Mouse (Mus musculus): ENCODE measurements around the gene Fndc11. TPM values are rescaled to one million over a fixed set of nuclear protein-coding genes. Genes with fewer than 3 reads are reported as not detected.

The Fndc11 gene
- polyA plus RNA-seq, 1 experiment from 2014 or later = not detected

DNA sequence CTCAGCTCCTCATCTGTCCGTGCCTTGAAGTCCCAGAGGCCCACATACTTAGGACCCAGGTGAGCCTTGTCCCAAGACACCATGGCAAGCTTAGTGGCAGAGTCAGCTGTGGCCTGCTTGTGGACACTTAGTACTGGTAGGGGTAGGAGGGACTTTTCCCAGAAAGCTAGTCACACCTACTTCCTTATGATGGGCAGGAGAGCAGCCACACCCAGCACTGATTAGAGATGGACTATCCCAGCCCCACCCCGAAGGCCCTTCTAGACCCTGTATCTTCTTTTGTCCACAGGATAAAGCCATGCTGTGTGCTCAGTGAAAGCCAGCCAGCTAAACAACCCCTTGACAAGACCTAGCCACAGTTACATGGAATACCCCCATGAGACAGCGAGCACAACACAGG, 17.4 kb upstream of the Fndc11 start, which contains the start of gene Ptk6:
Gene Ptk6 (minus strand): TSS at position 368 of the 400 bp plus-strand sequence.
- H3K27ac ChIP-seq = no peak within 1 kb of the TSS
- no peaks in the 10 kb centered on the region for H3K79me2 ChIP-seq (ENCODE audit: inconsistent target)
- 97% methylated on average over 3 of the region's 3 CpGs for WGBS (ENCODE audit: missing documents)
- no peaks in the 10 kb centered on the region for H3K36me3 ChIP-seq (ENCODE audit: inconsistent target)
- no peak within 1 kb of the TSS for H3K4me3 ChIP-seq (ENCODE audit: inconsistent target)

DNA sequence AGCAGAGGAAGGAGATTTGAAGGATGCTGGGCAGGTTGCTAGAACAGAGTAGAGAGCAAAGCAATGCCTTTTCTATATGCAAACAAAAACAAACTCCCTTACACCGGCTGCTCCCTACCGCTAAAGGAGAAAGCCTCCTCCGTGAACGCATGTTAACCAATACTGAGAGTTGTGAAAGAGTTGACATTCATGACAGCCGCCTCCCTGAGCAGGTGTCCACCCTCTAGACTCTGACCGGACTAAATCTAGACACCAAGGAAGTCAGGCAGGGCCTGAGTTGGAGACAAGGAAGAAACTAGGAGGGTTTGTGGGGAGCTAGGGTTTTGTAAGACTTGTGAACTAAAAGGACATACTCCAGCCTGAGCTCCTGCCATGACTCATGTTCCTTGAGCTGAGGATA, 16.9 kb upstream of the Fndc11 start:
- no peak overlapping the region for H3K27ac ChIP-seq
- 71% methylated on average over 5 of the region's 6 CpGs for WGBS (ENCODE audit: missing documents)
- no peak overlapping the region for H3K4me3 ChIP-seq (ENCODE audit: inconsistent target)
- no peaks in the 10 kb centered on the region for H3K36me3 ChIP-seq (ENCODE audit: inconsistent target)
- no peaks in the 10 kb centered on the region for H3K79me2 ChIP-seq (ENCODE audit: inconsistent target)

DNA sequence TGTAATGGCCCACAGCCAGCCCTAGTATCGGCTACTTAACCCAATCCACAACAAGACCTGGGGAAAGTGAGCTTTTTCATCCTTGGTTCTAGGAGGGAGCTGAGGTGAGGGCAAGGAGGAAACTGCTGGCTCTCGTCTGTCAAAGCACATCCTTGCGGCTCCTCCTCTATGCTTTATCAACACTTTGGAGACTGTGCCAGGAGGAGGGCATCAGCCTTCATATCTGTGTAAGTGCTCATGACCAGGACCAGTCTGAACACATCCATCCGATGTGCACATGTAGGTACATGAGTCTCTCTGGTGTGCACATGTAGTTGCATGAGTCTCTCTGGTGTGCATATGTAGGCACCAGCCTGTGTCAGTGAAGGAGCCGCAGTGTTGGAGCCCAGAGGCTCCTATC, 14.1 kb upstream of the Fndc11 start:
- no peaks in the 10 kb centered on the region for H3K36me3 ChIP-seq (ENCODE audit: inconsistent target)
- no peak overlapping the region for H3K27ac ChIP-seq
- no peak overlapping the region for H3K4me3 ChIP-seq (ENCODE audit: inconsistent target)
- WGBS (ENCODE audit: missing documents) = 90% methylated on average over 5 of the region's 5 CpGs
- no peaks in the 10 kb centered on the region for H3K79me2 ChIP-seq (ENCODE audit: inconsistent target)

DNA sequence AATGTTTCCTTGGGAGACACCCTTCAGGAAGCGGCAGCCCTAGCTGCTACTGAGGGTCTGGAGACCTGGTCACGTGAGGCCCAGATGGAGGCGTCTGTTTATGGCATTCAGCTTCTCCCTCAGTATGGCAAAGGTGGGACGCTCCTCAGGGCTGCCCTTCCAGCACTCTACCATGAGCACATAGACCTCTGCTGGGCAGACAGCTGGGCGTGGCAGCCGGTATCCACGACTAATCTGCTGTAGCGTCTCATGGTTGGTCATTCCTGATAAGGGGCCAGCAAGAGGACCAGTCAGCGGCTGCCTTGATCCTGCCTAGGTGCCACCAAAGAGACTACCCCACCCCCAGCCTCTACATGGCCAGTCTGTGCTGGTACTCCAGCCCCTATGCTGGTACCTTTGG, 13.7 kb upstream of the Fndc11 start:
- Histone ChIP-seq H3K36me3 (ENCODE audit: inconsistent target) (no peaks in the 10 kb centered on the region), H3K4me3 (ENCODE audit: inconsistent target) (no peak overlapping the region), H3K79me2 (ENCODE audit: inconsistent target) (no peaks in the 10 kb centered on the region), H3K27ac (no peak overlapping the region)
- WGBS (ENCODE audit: missing documents) = 93% methylated on average over 9 of the region's 9 CpGs

DNA sequence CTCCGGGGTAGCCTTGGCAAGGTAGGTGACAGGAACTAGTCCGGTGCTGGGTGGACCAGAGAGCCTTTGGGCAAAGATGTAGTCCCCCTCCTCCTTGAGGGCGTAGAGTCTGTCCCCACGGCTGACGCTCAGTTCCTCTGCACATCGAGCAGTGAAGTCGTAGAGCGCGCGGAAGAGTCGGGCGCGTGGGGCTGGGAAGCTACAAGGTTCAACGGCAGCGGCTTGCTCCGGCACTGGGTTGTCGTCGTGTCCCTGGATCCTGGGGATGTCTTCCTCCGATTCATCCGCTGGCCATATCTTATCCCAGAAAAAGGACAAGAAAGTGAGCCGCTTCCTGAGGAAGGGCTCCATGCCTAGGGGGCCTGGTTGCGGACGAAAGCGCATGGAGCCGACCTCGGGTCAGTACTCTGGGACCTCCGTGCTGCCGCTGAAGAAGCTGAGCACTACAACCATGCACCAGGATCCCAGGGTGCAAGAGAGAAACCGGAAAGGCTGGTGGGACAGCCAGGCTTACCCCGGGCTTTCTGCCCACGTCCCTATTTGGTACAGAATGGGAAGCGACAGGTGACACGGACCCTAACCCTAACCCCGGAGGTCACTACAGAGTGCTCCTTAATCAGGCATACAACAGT, 7.3 kb upstream of the Fndc11 start:
- Histone ChIP-seq H3K27ac (no peak overlapping the region), H3K79me2 (ENCODE audit: inconsistent target) (no peaks in the 10 kb centered on the region), H3K36me3 (ENCODE audit: inconsistent target) (no peaks in the 10 kb centered on the region), H3K4me3 (ENCODE audit: inconsistent target) (no peak overlapping the region)
- 5% methylated on average over 34 of the region's 34 CpGs for WGBS (ENCODE audit: missing documents)

DNA sequence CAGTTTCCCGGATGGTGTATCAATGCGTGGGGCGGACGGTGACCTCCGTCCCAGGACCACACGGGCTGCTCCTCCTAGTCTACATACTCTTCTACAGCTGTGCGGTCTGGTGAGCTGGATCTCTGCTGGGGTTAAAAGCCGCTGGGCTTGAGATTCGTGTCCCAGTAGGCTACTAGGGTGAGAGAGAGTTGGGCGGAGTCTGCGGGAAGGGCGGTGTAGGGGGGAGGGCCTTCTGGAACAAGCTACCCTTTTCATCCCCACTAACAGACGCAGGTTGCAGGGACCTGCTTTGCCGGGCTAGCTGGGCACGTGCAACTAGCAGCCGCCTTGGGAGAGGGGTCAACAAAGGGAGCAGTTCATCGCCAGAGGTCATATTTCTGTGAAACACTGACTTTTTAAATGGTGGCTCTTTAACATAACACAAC, 6.8 kb upstream of the Fndc11 start, which contains the start of gene Srms:
Gene Srms (minus strand): TSS at position 165 of the 425 bp plus-strand sequence.
- H3K36me3 ChIP-seq (ENCODE audit: inconsistent target) = no peaks in the 10 kb centered on the region
- 5% methylated on average over 16 of the region's 17 CpGs for WGBS (ENCODE audit: missing documents)
- no peak within 1 kb of the TSS for H3K4me3 ChIP-seq (ENCODE audit: inconsistent target)
- no peak within 1 kb of the TSS for H3K27ac ChIP-seq
- H3K79me2 ChIP-seq (ENCODE audit: inconsistent target) = no peaks in the 10 kb centered on the region

DNA sequence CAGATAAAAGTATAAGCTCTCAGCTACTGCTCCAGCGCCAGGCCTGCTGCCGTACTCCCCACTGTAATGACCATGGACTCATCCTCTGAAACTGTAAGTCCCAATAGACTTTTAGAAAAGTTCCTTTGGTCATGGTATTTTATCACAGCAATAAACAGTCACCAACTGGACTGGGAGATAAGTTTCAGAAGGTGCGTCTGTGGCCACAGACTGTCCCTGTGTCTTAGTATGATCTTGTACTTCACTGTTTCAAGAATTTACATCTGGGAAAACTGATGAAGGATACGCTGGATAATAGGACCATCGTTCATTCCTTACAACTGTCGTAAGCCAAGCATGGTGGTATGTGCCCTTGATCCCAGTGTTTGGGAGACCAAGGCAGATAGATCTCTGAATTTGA, 3.8 kb upstream of the Fndc11 start:
- Histone ChIP-seq H3K79me2 (ENCODE audit: inconsistent target) (no peaks in the 10 kb centered on the region), H3K36me3 (ENCODE audit: inconsistent target) (no peaks in the 10 kb centered on the region), H3K27ac (no peak overlapping the region), H3K4me3 (ENCODE audit: inconsistent target) (no peak overlapping the region)
- WGBS (ENCODE audit: missing documents) = 93% methylated on average over 6 of the region's 6 CpGs

DNA sequence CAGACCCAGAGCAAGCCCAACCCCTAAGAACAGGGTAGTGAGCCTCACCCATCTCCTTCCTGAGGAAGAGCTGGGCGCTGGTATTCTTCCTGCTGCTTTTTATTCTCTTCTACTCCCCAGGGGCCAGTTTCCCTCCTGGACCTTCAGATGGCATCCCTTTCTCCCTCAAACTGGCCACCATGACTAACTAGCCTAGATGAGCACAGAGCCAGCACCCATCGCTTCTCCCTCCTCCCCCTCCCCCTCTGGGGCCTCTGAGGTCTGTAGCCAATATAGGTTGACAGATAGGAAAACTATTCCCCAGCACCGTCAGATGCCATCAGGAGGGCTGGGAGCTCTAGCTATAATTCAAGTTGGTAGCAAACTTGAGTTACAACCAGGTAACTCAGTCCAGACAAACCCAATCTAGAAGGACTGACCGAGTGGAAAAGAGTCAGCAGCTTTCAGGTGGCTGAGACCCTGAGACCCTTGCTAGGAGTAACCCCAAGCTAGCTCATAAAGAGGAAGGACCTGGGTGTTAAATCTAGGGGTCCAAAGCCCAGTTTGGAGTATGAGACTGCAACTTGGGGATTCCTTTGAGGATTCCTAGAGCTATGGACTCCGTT, 830 bp upstream of the Fndc11 start:
- Histone ChIP-seq H3K27ac (no peak overlapping the region), H3K36me3 (ENCODE audit: inconsistent target) (no peaks in the 10 kb centered on the region), H3K79me2 (ENCODE audit: inconsistent target) (no peaks in the 10 kb centered on the region), H3K4me3 (ENCODE audit: inconsistent target) (no peak overlapping the region)
- WGBS (ENCODE audit: missing documents) = 36% methylated on average over 5 of the region's 5 CpGs

DNA sequence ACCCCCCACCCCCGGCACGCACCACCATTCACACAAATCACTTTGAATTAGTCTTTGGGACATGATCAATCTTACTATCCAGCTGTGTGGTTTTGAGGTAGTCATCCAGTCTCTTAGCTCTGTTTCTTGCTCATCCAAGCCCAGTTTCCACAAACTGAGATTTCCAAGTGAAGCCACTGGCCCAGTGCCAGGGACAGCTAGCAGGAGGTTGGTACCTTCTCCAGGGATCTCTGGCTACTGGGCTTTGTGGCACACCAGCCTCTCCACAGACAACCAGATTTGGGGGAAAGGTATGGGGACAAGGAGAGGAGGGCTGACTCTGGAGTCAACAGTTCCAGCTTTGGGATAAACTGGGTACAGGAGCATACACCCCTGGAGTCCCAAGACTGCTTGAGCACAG, 548 bp downstream of the Fndc11 start:
- no peaks in the 10 kb centered on the region for H3K79me2 ChIP-seq (ENCODE audit: inconsistent target)
- no peak overlapping the region for H3K27ac ChIP-seq
- H3K36me3 ChIP-seq (ENCODE audit: inconsistent target) = no peaks in the 10 kb centered on the region
- no CpG with 5 or more reads among the region's 2 CpGs for WGBS (ENCODE audit: missing documents)
- no peak overlapping the region for H3K4me3 ChIP-seq (ENCODE audit: inconsistent target)

DNA sequence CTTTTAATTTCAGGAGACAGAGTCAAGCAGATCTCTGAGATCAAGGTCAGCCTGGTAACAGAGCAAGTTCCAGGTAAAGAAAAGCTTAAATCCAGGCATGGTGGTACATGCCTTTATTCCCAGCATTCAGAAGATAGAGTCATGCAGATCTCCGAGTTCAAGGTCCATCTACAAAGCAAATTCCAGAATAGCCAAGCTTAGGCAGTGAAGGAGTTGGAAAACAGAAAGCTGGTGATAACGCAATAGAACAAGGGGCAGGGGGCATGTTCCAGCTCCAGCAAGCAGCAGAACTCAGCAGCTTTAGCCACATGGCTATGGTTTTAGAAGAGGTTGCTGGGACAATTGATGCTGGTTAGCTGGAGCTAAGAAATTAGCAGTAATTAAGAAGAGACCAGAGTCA, 5.2 kb downstream of the Fndc11 start:
- peaks cover 39% of the 10 kb centered on the region for H3K36me3 ChIP-seq (ENCODE audit: inconsistent target)
- no peak overlapping the region for H3K4me3 ChIP-seq (ENCODE audit: inconsistent target)
- no peak overlapping the region for H3K27ac ChIP-seq
- H3K79me2 ChIP-seq (ENCODE audit: inconsistent target) = no peaks in the 10 kb centered on the region
- 92% methylated on average over 2 of the region's 2 CpGs for WGBS (ENCODE audit: missing documents)

DNA sequence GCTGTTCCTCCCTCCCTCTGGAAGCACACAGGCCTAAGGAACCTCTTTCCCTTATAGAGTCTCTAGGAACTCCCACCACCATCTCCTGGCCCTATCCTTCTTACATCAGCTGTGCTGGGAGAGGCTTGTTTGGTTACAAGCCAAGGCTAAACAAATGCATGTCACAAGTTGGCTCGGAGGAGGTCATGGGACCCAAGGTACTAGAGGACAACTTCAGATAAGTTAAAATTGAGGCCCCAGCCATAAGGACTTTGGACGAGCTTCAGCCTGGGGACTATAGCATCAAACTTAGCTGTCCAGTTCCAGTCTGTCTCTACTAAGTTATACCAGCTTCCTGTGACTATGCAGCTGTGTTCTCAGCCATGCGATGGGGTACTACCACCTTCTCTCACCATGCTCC, 7.3 kb downstream of the Fndc11 start:
- 78% methylated on average over 3 of the region's 3 CpGs for WGBS (ENCODE audit: missing documents)
- no peak overlapping the region for H3K27ac ChIP-seq

DNA sequence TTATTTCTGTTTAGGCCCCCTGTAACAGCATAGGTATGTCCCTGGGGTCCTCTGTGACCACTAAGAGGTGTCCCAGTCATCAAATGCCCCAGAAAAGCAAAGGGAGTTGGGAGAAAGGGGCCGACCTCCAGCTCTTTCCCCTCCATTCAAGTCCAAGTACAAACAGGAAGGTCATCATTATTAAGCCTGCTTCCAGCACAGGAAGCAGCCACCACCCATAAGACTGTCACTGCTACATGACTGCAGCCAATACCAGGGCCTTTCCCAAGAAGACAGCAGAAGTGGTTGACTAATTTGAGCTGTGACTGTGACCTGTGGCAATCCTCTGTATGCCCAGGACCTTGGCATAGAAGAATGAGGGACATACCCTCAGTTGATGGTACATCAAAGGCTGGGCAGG, 8.5 kb downstream of the Fndc11 start:
- Histone ChIP-seq H3K79me2 (ENCODE audit: inconsistent target) (peaks cover 8% of the 10 kb centered on the region; the same call in 1 of the 2 replicates), H3K27ac (no peak overlapping the region), H3K36me3 (ENCODE audit: inconsistent target) (peaks cover 72% of the 10 kb centered on the region), H3K4me3 (ENCODE audit: inconsistent target) (no peak overlapping the region)
- WGBS (ENCODE audit: missing documents) = 38% methylated on average over 1 of the region's 1 CpGs

More for the DNA sequence above, 7.3 kb downstream of the Fndc11 start:
- no peak overlapping the region for H3K4me3 ChIP-seq (ENCODE audit: inconsistent target)
- H3K36me3 ChIP-seq (ENCODE audit: inconsistent target) = peaks cover 59% of the 10 kb centered on the region
- no peaks in the 10 kb centered on the region; the same call in 1 of the 2 replicates for H3K79me2 ChIP-seq (ENCODE audit: inconsistent target)

DNA sequence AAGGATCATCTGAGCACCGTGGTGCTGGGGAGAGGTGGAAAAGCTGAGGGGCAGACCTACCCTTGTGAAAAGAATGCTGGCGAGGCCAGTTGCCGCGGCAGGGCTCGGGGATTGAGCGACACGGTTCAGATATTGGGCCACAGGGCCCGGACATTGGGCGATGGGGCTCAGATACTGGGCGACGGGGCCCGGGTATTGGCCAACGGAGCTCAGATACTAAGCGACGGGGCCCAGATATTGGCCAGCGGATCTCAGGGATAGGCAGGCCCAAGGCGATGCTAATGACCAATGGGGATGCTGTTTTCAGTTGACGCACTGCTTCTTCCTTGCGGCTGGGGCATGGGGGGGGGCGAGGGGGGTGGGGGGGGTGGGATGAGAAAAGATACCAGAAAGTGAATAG, 11.4 kb downstream of the Fndc11 start:
- 94% methylated on average over 20 of the region's 20 CpGs for WGBS (ENCODE audit: missing documents)
- peaks cover 36% of the 10 kb centered on the region; the same call in 1 of the 2 replicates for H3K79me2 ChIP-seq (ENCODE audit: inconsistent target)
- H3K36me3 ChIP-seq (ENCODE audit: inconsistent target) = peaks cover 99% of the 10 kb centered on the region
- no peak overlapping the region for H3K27ac ChIP-seq
- H3K4me3 ChIP-seq (ENCODE audit: inconsistent target) = no peak overlapping the region

DNA sequence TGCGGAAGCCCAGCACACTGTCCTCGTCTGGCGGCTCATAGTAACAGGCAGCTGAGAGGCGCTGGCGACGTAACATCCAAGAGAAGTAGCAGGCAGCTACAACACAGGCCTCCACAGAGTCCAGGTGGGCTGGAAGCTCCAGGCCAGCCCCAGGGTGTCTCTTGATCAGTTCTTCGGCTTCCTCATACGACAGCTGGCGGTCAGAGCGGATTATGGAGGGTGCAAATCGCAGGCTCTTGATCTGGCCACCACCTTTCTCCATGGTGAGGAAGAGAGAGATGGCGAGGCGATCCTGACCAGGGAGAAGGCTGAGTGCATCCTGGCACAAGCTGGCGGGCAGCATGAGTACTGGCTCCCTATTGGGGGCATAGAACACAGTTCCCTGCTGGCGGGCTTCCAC, 13.6 kb downstream of the Fndc11 start:
- peaks cover 44% of the 10 kb centered on the region; the same call in 1 of the 2 replicates for H3K79me2 ChIP-seq (ENCODE audit: inconsistent target)
- H3K36me3 ChIP-seq (ENCODE audit: inconsistent target) = peaks cover 95% of the 10 kb centered on the region
- H3K27ac ChIP-seq = no peak overlapping the region
- no peak overlapping the region for H3K4me3 ChIP-seq (ENCODE audit: inconsistent target)
- WGBS (ENCODE audit: missing documents) = 94% methylated on average over 15 of the region's 15 CpGs

DNA sequence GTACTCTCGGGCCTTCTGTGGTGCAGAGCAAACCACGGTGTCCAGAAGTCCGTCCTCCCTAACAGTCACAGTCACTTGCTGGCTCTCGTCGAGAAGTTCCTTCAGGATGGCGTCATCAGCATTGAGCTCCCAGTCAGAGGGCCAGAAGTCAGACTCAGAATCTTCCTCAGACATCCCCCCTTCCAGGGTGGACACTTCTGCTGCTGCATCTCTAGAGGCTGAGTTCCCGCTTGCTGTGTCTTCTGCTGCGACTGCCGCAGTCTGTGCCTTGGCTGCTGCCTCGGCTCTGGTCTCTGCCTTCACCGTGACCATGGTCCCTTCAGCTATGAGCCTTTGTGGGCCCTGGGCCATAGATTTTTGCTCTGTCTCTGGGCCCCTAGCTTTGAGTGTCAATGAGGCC, 14.9 kb downstream of the Fndc11 start:
- Histone ChIP-seq H3K4me3 (ENCODE audit: inconsistent target) (no peak overlapping the region), H3K27ac (no peak overlapping the region), H3K79me2 (ENCODE audit: inconsistent target) (peaks cover 55% of the 10 kb centered on the region), H3K36me3 (ENCODE audit: inconsistent target) (peaks cover 95% of the 10 kb centered on the region)
- 93% methylated on average over 11 of the region's 11 CpGs for WGBS (ENCODE audit: missing documents)
